Mouse (Mus musculus) myocyte (in vitro differentiated cells): Measurements from ENCODE around the gene Gm17304.

Experiments
- E2F4 ChIP-seq: IDR thresholded peaks from one replicate; pipeline ENCODE4 v1.6.1; 2011; ENCODE audit warnings: mild to moderate bottlenecking, control low read depth, moderate library complexity; ENCODE audit not compliant: insufficient read depth
- MAX ChIP-seq: IDR thresholded peaks from one replicate; pipeline ENCODE4 v1.6.1; 2011; ENCODE audit warnings: low read depth, mild to moderate bottlenecking, control low read depth
- POLR2A ChIP-seq: IDR thresholded peaks from one replicate; pipeline ENCODE4 v1.6.1; 2011; ENCODE audit warnings: low read depth, mild to moderate bottlenecking, control low read depth, moderate library complexity; ENCODE audit not compliant: insufficient read length
- TCF12 ChIP-seq: IDR thresholded peaks from one replicate; pipeline ENCODE4 v1.6.1; 2011; ENCODE audit warnings: mild to moderate bottlenecking, control low read depth; ENCODE audit not compliant: poor library complexity, insufficient read depth, severe bottlenecking
- USF1 ChIP-seq: IDR thresholded peaks from one replicate; pipeline ENCODE4 v1.6.1; 2011; ENCODE audit warnings: low read depth, mild to moderate bottlenecking, control low read depth, moderate library complexity

GRCm38 (mm10) chr5:106589670-106590069, 19.2 kb upstream of the Gm17304 start:
- TF ChIP-seq USF1 (no peak), POLR2A (no peak), E2F4 (no peak), TCF12 (no peak), MAX (no peak)
